Mouse (Mus musculus): ENCODE measurements around the gene Iqca.

GRCm38 (mm10) chr1:90177565-90177964 lies 24.4 kb upstream of the Iqca start:
- TF ChIP-seq CTCF (IDR thresholded peaks at IDR 0.05; ENCODE audit: low read depth, low read length) = no peak
- no peak for TF ChIP-seq GATA1 (IDR thresholded peaks at IDR 0.05; ENCODE audit: borderline replicate concordance, low read length)
- TF ChIP-seq TAL1 (conservative IDR thresholded peaks at IDR 0.05; ENCODE audit: low read depth, low read length) = no peak
- no peak for TF ChIP-seq POLR2AphosphoS5 (IDR thresholded peaks at IDR 0.05; ENCODE audit: insufficient replicate concordance, low read depth, low read length)
